Mouse (Mus musculus): ENCODE data around the gene 4930442H23Rik. TPM values are rescaled to one million over a fixed set of nuclear protein-coding genes. Genes with fewer than 3 reads are reported as not detected.

The 4930442H23Rik gene
- polyA plus RNA-seq, 1 experiment: not detected

DNA sequence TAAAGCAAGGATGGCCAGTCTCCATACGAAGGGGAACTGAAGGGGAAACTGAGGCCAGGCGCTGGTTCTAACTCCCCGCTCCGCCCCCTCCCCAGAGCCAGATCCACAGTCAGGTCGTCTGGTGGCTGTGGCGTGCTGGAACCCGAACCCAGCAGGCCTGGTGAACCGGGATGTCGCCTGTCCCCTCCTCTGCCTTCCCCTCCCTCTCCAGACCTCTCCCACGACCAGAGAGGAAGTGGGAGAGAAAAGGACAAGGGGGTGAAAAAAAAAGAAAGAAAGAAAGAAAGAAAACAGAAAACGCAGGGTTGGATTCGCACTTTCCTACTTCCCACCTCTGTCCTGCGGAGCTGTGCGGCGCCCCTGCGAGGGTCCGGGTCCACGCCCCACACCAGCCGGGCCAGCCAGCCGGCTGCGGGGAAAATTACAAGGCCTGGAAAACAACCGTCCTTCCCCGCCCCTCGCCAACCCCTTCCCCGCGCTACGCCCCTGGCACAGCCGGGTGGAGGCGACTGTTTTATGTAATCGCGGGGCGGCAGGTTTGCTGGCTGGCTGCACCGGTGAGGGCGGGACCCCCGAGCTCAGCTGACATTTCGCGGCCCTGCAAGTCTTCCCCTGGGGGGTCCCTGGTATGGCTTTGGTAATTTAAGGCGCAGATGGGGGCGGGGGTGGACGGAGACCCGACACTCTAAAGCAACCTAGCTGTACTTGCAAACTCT is 48.5 kb downstream of the 4930442H23Rik start, which contains the start of gene Zbtb7a:
TSS of gene Zbtb7a (plus strand) at position 255 of the 716 bp plus-strand sequence.
- Histone ChIP-seq H3K27ac (ENCODE audit: insufficient read depth, low read length) (no peak within 1 kb of the TSS), H3K27me3 (ENCODE audit: control insufficient read depth, insufficient read depth, low read length) (no peaks in the 10 kb centered on the region), H3K4me3 (replicated peaks; ENCODE audit: insufficient read depth, low read depth, low read length) (peak within 1 kb of the TSS; percentile 66), H3K4me1 (ENCODE audit: control insufficient read depth, insufficient read depth, low read length) (peaks cover 8% of the 10 kb centered on the region)
- WGBS: 4% methylated on average over 41 of the region's 41 CpGs
- no peak for TF ChIP-seq POLR2A (IDR thresholded peaks at IDR 0.05; ENCODE audit: borderline replicate concordance, insufficient read depth, low read length)
- no peak for TF ChIP-seq CTCF (IDR thresholded peaks at IDR 0.05; ENCODE audit: borderline replicate concordance, insufficient read depth, low read depth, low read length)
- peak; percentile 56 to 60 for DNase-seq

DNA sequence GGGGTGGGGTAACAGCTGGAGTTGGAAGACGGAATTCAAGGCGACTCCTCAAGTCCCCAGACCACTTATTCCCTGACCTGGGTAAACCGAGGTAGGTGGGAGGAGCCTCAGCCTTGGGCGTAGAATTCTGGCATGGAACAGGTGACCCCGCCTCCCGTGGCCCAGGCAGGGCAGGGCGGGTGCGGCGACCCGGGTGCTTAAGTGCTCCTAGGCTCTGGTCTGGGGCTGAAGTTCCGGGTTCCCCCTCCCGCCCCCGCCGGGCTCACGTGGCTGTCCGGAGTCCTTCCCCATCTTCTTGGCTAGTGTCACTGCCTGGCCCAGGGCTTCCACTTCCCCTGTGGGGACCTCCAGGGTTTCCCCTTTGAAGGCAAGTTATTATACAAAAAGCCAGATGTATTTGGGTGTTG is 49.5 kb downstream of the 4930442H23Rik start:
- DNase-seq: peak in 1 of 2 experiments; percentile 36
- H3K27ac ChIP-seq (ENCODE audit: insufficient read depth, low read length): no peak overlapping the region
- TF ChIP-seq POLR2A (IDR thresholded peaks at IDR 0.05; ENCODE audit: borderline replicate concordance, insufficient read depth, low read length) (no peak), CTCF (IDR thresholded peaks at IDR 0.05; ENCODE audit: borderline replicate concordance, insufficient read depth, low read depth, low read length) (no peak)
- H3K4me3 ChIP-seq (replicated peaks; ENCODE audit: insufficient read depth, low read depth, low read length): no peak overlapping the region
- H3K27me3 ChIP-seq (ENCODE audit: control insufficient read depth, insufficient read depth, low read length): no peaks in the 10 kb centered on the region
- whole genome bisulfite sequencing: 11% methylated on average over 16 of the region's 16 CpGs
- peaks cover 9% of the 10 kb centered on the region for H3K4me1 ChIP-seq (ENCODE audit: control insufficient read depth, insufficient read depth, low read length)

Other genes with a start within 250 kb of the 4930442H23Rik start
- 21.0 and 23.0 TPM in 2 replicates for gene Gng7, start 168.9 kb downstream of the 4930442H23Rik start, polyA plus RNA-seq (2012; rRNA removed)
- gene Diras1, start 158.2 kb downstream of the 4930442H23Rik start, polyA plus RNA-seq (2012; rRNA removed): 126 and 136 TPM in 2 replicates
- gene Slc39a3, start 146.4 kb downstream of the 4930442H23Rik start, polyA plus RNA-seq (2012; rRNA removed): 75.2 and 77.0 TPM in 2 replicates
- 231 and 240 TPM in 2 replicates for gene Sgta, start 123.7 kb downstream of the 4930442H23Rik start, polyA plus RNA-seq (2012; rRNA removed)
- gene Thop1, start 113.8 kb downstream of the 4930442H23Rik start, polyA plus RNA-seq (2012; rRNA removed): 54.7 and 55.3 TPM in 2 replicates
- gene Creb3l3, start 85.0 kb downstream of the 4930442H23Rik start, polyA plus RNA-seq (2012; rRNA removed): 0.33 and 0.41 TPM in 2 replicates
- gene Map2k2, start 77.9 kb downstream of the 4930442H23Rik start, polyA plus RNA-seq (2012; rRNA removed): 161 and 187 TPM in 2 replicates
- 61.6 and 62.9 TPM in 2 replicates for gene Zbtb7a, start 48.6 kb downstream of the 4930442H23Rik start, polyA plus RNA-seq (2012; rRNA removed)
- gene Pias4, start 15.9 kb downstream of the 4930442H23Rik start, polyA plus RNA-seq (2012; rRNA removed): 34.8 and 36.0 TPM in 2 replicates
- 1,163 and 1,164 TPM in 2 replicates for gene Eef2, start 7.2 kb downstream of the 4930442H23Rik start, polyA plus RNA-seq (2012; rRNA removed)
- 70.7 and 73.0 TPM in 2 replicates for gene Dapk3, start 844 bp downstream of the 4930442H23Rik start, polyA plus RNA-seq (2012; rRNA removed)
- 0.16 and 0.33 TPM in 2 replicates for gene Nmrk2, start 18.2 kb upstream of the 4930442H23Rik start, polyA plus RNA-seq (2012; rRNA removed)
- 115 and 122 TPM in 2 replicates for gene Atcay, start 47.0 kb upstream of the 4930442H23Rik start, polyA plus RNA-seq (2012; rRNA removed)
- 77.6 and 79.6 TPM in 2 replicates for gene Zfr2, start 49.3 kb upstream of the 4930442H23Rik start, polyA plus RNA-seq (2012; rRNA removed)
- 124 and 141 TPM in 2 replicates for gene Matk, start 69.1 kb upstream of the 4930442H23Rik start, polyA plus RNA-seq (2012; rRNA removed)
- 81.4 and 84.9 TPM in 2 replicates for gene Mrpl54, start 83.1 kb upstream of the 4930442H23Rik start, polyA plus RNA-seq (2012; rRNA removed)
- gene Apba3, start 83.1 kb upstream of the 4930442H23Rik start, polyA plus RNA-seq (2012; rRNA removed): 61.8 and 63.9 TPM in 2 replicates
- gene Tjp3, start 107.7 kb upstream of the 4930442H23Rik start, polyA plus RNA-seq (2012; rRNA removed): 0.51 and 1.2 TPM in 2 replicates
- 288 and 314 TPM in 2 replicates for gene Pip5k1c, start 109.1 kb upstream of the 4930442H23Rik start, polyA plus RNA-seq (2012; rRNA removed)
- 36.3 and 36.9 TPM in 2 replicates for gene Cactin, start 137.3 kb upstream of the 4930442H23Rik start, polyA plus RNA-seq (2012; rRNA removed)
- gene Tbxa2r, start 144.9 kb upstream of the 4930442H23Rik start, polyA plus RNA-seq (2012; rRNA removed): 2.2 and 3.2 TPM in 2 replicates
- gene Gipc3, start 159.4 kb upstream of the 4930442H23Rik start, polyA plus RNA-seq (2012; rRNA removed): 0.97 and 1.0 TPM in 2 replicates
- gene Hmg20b, start 166.6 kb upstream of the 4930442H23Rik start, polyA plus RNA-seq (2012; rRNA removed): 42.7 and 43.4 TPM in 2 replicates
- gene Mfsd12, start 173.6 kb upstream of the 4930442H23Rik start, polyA plus RNA-seq (2012; rRNA removed): 34.8 and 35.0 TPM in 2 replicates
- 0.24 and 0.36 TPM in 2 replicates for gene 4930404N11Rik, start 182.0 kb upstream of the 4930442H23Rik start, polyA plus RNA-seq (2012; rRNA removed)
- gene Fzr1, start 194.7 kb upstream of the 4930442H23Rik start, polyA plus RNA-seq (2012; rRNA removed): 75.8 and 81.5 TPM in 2 replicates
- gene Dohh, start 200.6 kb upstream of the 4930442H23Rik start, polyA plus RNA-seq (2012; rRNA removed): 87.7 and 93.1 TPM in 2 replicates
- gene Gm48551, start 200.6 kb upstream of the 4930442H23Rik start, polyA plus RNA-seq (2012; rRNA removed): 10.2 and 10.8 TPM in 2 replicates
- 10.7 and 13.8 TPM in 2 replicates for gene Gm48552, start 205.2 kb upstream of the 4930442H23Rik start, polyA plus RNA-seq (2012; rRNA removed)
- 1.2 and 1.7 TPM in 2 replicates for gene Smim24, start 209.2 kb upstream of the 4930442H23Rik start, polyA plus RNA-seq (2012; rRNA removed)

Measured in cerebellum, adult 2 months (tissue).